Mouse (Mus musculus) NIH3T3 (cell line): ENCODE results near the gene Sipa1l3.

ENCODE experiments used
- DNase-seq: peaks from one replicate; pipeline ENCODE4 v3.0.0-alpha.2; 2012; ENCODE audit warnings: low read depth

Sipa1l3 gene

GRCm38 (mm10) chr7:29416906-29417305, 101.5 kb downstream of the Sipa1l3 start:
- peak; percentile 62 for DNase-seq

- DNase-seq, result no peak
Measured at GRCm38 (mm10) chr7:29411838-29412580, 106.4 kb downstream of the Sipa1l3 start.

DNA sequence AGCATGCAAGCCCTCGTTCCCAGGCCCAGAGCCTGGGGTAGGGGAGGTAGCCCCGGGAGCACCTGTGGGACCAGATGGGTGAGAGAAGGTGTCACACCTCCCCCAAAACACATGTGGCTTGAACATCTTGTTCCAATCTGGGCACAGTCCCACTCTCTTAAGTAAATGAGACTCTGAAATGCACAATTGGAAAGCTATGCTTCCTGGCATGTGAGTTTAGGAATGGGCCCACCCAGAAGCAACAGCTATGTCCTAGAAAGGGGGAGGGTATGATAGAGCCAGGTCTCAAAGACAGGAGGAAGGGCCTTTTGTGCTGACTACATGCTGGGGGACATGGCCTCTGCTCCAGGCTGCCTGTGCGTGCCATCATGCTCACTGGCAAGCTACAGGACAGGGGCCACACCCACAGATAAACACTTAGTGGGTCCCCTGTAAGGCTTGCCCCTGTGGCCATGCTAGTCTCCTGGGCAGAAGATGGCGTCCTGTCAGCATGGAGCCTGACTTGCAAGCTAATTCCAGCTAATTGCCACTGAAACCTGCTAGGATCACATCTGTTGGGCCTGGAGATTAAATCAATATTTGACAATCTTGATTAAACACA, 107.1 kb downstream of the Sipa1l3 start:
- DNase-seq, result peak; percentile 42

DNA sequence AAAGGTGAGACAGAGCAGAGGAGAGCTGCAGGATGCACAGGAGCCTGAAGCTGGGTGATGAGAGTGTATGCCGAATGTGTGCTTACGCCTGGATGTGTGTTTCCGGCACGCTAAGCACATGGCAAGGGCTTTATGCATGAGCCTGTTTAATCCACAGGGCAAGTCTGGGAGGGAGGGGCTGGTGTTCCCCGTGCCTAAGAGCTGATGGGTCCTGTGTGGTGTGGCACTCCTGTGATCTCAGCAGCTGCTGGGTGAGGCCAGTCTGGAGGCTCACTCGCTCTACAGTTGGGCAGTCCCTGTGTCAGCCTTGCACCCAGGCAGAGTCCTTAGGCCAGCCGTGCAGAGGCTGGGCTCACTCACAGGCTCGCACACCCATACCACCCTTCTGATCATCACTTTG, 108.0 kb downstream of the Sipa1l3 start:
- DNase-seq, result no peak

- no peak for DNase-seq
Measured at GRCm38 (mm10) chr7:29406855-29407254, 111.6 kb downstream of the Sipa1l3 start.

DNA sequence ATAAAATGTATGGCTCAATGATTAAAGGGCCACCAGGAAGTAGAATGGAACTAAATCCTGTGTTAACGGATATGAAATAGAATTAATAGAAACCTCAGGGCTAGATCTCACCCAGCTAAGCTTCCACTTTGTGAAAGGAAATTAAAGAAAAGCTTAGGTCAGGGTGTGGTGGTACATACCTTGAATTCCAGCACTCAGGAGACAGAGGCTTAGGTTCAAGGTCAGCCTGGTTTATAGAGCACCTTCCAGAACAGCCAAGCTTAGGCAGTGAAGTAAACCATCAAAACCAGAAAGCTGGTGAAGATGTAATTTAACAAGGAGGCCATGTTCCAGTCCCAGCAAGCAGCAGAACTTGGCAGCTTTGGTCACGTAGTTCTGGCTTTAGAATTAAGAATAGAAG, 114.3 kb downstream of the Sipa1l3 start:
- no peak for DNase-seq

GRCm38 (mm10) chr7:29402015-29402414, 116.4 kb downstream of the Sipa1l3 start:
- no peak for DNase-seq

DNA sequence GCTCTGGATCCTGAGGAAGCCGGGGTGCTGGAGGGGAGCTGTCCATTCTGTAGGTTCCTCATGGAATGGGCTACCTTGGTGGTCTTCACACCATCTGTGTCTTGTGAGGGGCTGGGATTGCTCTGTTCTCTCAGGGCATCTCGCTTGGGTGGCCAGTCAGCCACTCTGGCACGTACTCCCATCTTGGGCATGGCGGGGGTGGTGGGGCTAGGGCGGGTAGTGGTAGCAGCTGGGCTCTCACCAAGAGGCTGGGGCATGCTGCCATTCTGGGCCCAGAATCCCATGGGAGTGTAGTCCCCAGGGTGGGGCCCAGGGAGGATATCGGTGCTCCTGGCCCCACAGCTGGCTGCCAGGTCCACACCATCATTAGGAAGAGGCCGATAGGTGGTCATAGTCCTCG, 118.0 kb downstream of the Sipa1l3 start:
- DNase-seq, result no peak

- DNase-seq, result no peak
Measured at GRCm38 (mm10) chr7:29399056-29399455, 119.4 kb downstream of the Sipa1l3 start.

DNA sequence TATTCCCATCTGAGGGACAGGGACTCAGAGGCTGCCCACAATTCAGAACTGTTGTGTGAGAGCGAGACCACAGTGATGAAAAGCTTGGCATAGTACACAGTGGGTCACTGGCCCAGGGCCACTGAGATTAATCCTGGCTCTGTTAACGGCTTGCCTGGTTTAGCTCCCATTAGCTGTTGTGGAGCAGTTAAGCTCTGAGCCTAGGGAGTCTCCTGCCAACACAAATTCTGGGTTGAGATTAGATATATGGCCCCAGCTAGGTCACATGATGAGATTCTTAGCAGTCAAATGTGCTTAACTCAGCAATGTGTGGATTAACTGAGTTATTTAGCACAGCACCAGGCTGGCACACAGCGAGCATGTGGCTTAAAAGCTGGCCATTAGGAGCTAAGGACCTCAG, 121.0 kb downstream of the Sipa1l3 start:
- peak; percentile 46 for DNase-seq

DNA sequence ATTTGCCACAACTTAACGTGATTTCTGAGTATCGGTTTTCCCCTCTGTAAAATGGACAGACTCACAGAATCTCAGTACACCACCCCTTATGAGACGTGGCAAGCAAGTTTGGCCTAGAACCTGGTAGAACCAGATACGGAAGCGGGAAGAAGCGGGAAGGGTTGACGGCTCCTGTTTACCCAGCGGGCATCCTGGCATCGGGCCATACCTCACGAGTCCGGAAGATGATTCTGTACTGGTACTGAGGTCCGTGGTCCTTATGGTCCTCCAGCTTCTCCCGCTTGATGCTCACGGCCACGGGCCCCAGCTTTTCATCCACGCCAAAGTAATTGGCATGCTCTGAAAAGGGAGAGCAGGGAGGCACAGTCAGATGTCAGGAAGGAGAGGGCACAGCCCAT, 121.5 kb downstream of the Sipa1l3 start:
- DNase-seq, result no peak

- no peak for DNase-seq
Measured at GRCm38 (mm10) chr7:29396216-29396942, 122.1 kb downstream of the Sipa1l3 start.

DNA sequence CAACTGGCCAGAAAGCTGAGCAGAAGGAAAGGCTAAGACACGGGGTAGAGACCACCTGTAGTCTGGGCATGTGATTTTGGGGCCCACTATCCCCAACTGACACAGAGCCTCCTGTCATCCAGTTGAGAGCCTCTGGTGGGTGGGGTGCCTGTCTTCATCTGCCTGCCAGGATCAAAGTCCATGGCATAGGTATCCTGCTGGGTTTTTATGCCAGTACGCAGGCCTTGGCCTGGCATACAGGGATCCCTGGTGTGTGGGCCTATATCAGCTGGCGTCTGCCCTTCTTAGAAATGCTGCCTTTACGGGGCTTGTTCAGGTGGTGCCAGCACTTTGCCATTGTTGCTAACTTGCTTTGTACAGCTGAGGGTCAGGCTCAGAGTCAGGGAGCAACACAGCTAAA, 123.3 kb downstream of the Sipa1l3 start:
- DNase-seq, result no peak

DNA sequence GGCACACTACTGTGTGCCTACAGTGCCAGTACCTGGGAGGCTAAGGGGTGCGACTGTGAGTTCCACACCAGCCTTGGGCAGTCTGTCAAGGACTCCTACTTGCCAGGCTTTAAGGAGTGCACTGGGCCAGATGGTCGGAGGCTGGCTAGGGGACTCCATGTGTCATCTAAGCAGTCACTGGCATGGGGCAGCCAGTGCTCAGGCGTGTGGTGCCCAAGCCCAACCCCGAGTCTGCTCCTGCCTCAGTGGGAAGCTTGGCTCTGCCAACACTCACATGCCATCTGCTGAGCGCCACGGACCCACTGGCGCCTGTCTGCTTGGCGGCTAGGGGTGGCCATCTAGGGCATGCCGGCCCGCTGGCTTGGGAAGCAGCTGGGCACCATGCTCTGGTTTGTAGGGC, 125.1 kb downstream of the Sipa1l3 start:
- DNase-seq, result no peak

DNA sequence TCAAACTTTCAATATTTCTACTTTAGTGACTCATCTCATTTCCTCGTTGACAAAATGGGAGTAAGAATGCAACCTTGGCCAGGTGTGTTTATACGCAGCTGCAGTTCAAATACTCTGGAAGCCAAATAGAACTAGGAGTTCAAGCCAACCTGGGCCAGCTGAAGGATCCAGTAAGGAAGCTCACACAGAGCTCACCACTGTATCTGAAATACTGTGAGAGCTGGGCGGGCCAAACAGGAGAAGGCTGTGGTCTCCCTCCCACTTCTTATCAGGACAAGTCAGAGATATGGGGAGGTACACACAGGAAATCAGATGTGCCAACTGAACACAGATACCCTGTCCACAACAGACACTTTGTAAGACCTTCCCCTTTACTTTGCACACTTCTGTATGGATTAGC, 125.6 kb downstream of the Sipa1l3 start:
- no peak for DNase-seq

GRCm38 (mm10) chr7:29391761-29392512, 126.5 kb downstream of the Sipa1l3 start:
- no peak for DNase-seq

GRCm38 (mm10) chr7:29391112-29391760, 127.2 kb downstream of the Sipa1l3 start:
- DNase-seq, result no peak

GRCm38 (mm10) chr7:29390234-29390633, 128.2 kb downstream of the Sipa1l3 start:
- no peak for DNase-seq

- no peak for DNase-seq
Measured at GRCm38 (mm10) chr7:29387524-29388068, 130.8 kb downstream of the Sipa1l3 start.

GRCm38 (mm10) chr7:29386349-29386748, 132.1 kb downstream of the Sipa1l3 start:
- no peak for DNase-seq

DNA sequence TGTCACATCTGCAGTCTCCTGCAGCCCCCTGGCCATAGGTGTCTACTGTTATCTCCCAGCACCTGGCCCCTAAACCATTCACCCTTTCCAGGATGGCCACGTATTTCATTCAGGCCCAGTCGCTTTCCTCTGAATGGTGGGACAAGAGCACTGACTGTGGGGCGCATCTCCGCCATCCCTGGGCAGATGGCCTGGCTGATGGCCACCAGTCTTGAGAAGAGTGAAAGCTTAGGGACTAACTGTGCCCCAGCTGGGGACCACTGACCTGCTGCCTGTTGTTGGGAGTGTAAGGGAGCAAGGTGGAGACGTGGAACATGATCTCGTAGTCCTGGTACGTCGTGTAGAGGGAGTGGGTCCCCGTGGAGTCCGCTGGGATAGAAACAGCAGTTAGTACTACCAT, 132.7 kb downstream of the Sipa1l3 start:
- no peak for DNase-seq

GRCm38 (mm10) chr7:29383255-29383654, 135.2 kb downstream of the Sipa1l3 start:
- peak; percentile 94 for DNase-seq
